Mouse (Mus musculus): ENCODE measurements around the gene Adra2c. TPM values are rescaled to one million over a fixed set of nuclear protein-coding genes. Genes with fewer than 3 reads are reported as not detected.

Adra2c gene
- total and polyA plus RNA-seq, 2 experiments, result not detected

- Histone ChIP-seq H3K4me1 (ENCODE audit: control insufficient read depth, insufficient read depth, low read length) (no peaks in the 10 kb centered on the region), H3K27ac (replicated peaks; ENCODE audit: insufficient read depth, low read depth, low read length) (no peak overlapping the region), H3K27me3 (ENCODE audit: control insufficient read depth, insufficient read depth, low read length) (0 out of 2 replicates have a peak, but pooled peaks cover 4% of the 10 kb centered on the region), H3K79me2 (ENCODE audit: control insufficient read depth, insufficient read depth, low read length) (no peaks in the 10 kb centered on the region), H3K36me3 (ENCODE audit: control insufficient read depth, insufficient read depth, low read length) (no peaks in the 10 kb centered on the region), H3K9ac (ENCODE audit: low read depth, low read length) (no peak overlapping the region), H3K4me3 (ENCODE audit: insufficient read depth, low read depth, low read length) (no peak overlapping the region)
- TF ChIP-seq CTCF (IDR thresholded peaks at IDR 0.05; ENCODE audit: low read depth, low read length) (no peak), POLR2A (IDR thresholded peaks at IDR 0.05; ENCODE audit: extremely low read depth, insufficient read depth, low read length) (no peak)
- no peak for DNase-seq (ENCODE audit: extremely low read depth, low read depth, low spot score)
- whole genome bisulfite sequencing, result 60% methylated on average over 11 of the region's 11 CpGs
These were observed 32.4 kb upstream of the Adra2c start for GRCm38 (mm10) chr5:35245555-35246273.

GRCm38 (mm10) chr5:35254964-35255716 lies 23.0 kb upstream of the Adra2c start:
- DNase-seq (ENCODE audit: extremely low read depth, low read depth, low spot score), result no peak
- 66% methylated on average over 5 of the region's 5 CpGs for WGBS
- TF ChIP-seq CTCF (IDR thresholded peaks at IDR 0.05; ENCODE audit: low read depth, low read length) (no peak), POLR2A (IDR thresholded peaks at IDR 0.05; ENCODE audit: extremely low read depth, insufficient read depth, low read length) (no peak)
- H3K27ac ChIP-seq (replicated peaks; ENCODE audit: insufficient read depth, low read depth, low read length), result no peak overlapping the region
- no peaks in the 10 kb centered on the region for H3K36me3 ChIP-seq (ENCODE audit: control insufficient read depth, insufficient read depth, low read length)
- no peaks in the 10 kb centered on the region for H3K79me2 ChIP-seq (ENCODE audit: control insufficient read depth, insufficient read depth, low read length)
- no peaks in the 10 kb centered on the region for H3K27me3 ChIP-seq (ENCODE audit: control insufficient read depth, insufficient read depth, low read length)
- no peaks in the 10 kb centered on the region for H3K4me1 ChIP-seq (ENCODE audit: control insufficient read depth, insufficient read depth, low read length)
- no peak overlapping the region for H3K4me3 ChIP-seq (ENCODE audit: insufficient read depth, low read depth, low read length)
- H3K9ac ChIP-seq (ENCODE audit: low read depth, low read length), result no peak overlapping the region

GRCm38 (mm10) chr5:35263716-35264115 lies 14.4 kb upstream of the Adra2c start:
- DNase-seq (ENCODE audit: extremely low read depth, low read depth, low spot score), result no peak
- Histone ChIP-seq H3K79me2 (ENCODE audit: control insufficient read depth, insufficient read depth, low read length) (no peaks in the 10 kb centered on the region), H3K4me1 (ENCODE audit: control insufficient read depth, insufficient read depth, low read length) (no peaks in the 10 kb centered on the region), H3K36me3 (ENCODE audit: control insufficient read depth, insufficient read depth, low read length) (no peaks in the 10 kb centered on the region), H3K9ac (ENCODE audit: low read depth, low read length) (no peak overlapping the region), H3K27me3 (ENCODE audit: control insufficient read depth, insufficient read depth, low read length) (no peaks in the 10 kb centered on the region), H3K27ac (replicated peaks; ENCODE audit: insufficient read depth, low read depth, low read length) (no peak overlapping the region), H3K4me3 (ENCODE audit: insufficient read depth, low read depth, low read length) (no peak overlapping the region)
- WGBS, result 10% methylated on average over 4 of the region's 4 CpGs
- TF ChIP-seq POLR2A (IDR thresholded peaks at IDR 0.05; ENCODE audit: extremely low read depth, insufficient read depth, low read length) (no peak), CTCF (IDR thresholded peaks at IDR 0.05; ENCODE audit: low read depth, low read length) (no peak)

GRCm38 (mm10) chr5:35267486-35267885 lies 10.6 kb upstream of the Adra2c start:
- no peak for DNase-seq (ENCODE audit: extremely low read depth, low read depth, low spot score)
- Histone ChIP-seq H3K4me3 (ENCODE audit: insufficient read depth, low read depth, low read length) (no peak overlapping the region), H3K36me3 (ENCODE audit: control insufficient read depth, insufficient read depth, low read length) (no peaks in the 10 kb centered on the region), H3K9ac (ENCODE audit: low read depth, low read length) (no peak overlapping the region), H3K4me1 (ENCODE audit: control insufficient read depth, insufficient read depth, low read length) (no peaks in the 10 kb centered on the region), H3K27ac (replicated peaks; ENCODE audit: insufficient read depth, low read depth, low read length) (no peak overlapping the region), H3K27me3 (ENCODE audit: control insufficient read depth, insufficient read depth, low read length) (no peaks in the 10 kb centered on the region), H3K79me2 (ENCODE audit: control insufficient read depth, insufficient read depth, low read length) (no peaks in the 10 kb centered on the region)
- TF ChIP-seq POLR2A (IDR thresholded peaks at IDR 0.05; ENCODE audit: extremely low read depth, insufficient read depth, low read length), result no peak
- TF ChIP-seq CTCF (IDR thresholded peaks at IDR 0.05; ENCODE audit: low read depth, low read length), result no peak
- WGBS, result 73% methylated on average over 7 of the region's 7 CpGs

- WGBS, result 45% methylated on average over 11 of the region's 11 CpGs
- Histone ChIP-seq H3K9ac (ENCODE audit: low read depth, low read length) (no peak overlapping the region), H3K27me3 (ENCODE audit: control insufficient read depth, insufficient read depth, low read length) (peaks cover 15% of the 10 kb centered on the region), H3K4me3 (ENCODE audit: insufficient read depth, low read depth, low read length) (no peak overlapping the region), H3K36me3 (ENCODE audit: control insufficient read depth, insufficient read depth, low read length) (no peaks in the 10 kb centered on the region), H3K79me2 (ENCODE audit: control insufficient read depth, insufficient read depth, low read length) (no peaks in the 10 kb centered on the region), H3K27ac (replicated peaks; ENCODE audit: insufficient read depth, low read depth, low read length) (no peak overlapping the region), H3K4me1 (ENCODE audit: control insufficient read depth, insufficient read depth, low read length) (no peaks in the 10 kb centered on the region)
- peak; percentile 12 for DNase-seq (ENCODE audit: extremely low read depth, low read depth, low spot score)
- TF ChIP-seq CTCF (IDR thresholded peaks at IDR 0.05; ENCODE audit: low read depth, low read length) (no peak), POLR2A (IDR thresholded peaks at IDR 0.05; ENCODE audit: extremely low read depth, insufficient read depth, low read length) (no peak)
These were observed 2.8 kb upstream of the Adra2c start for GRCm38 (mm10) chr5:35275356-35275755.
